Mouse (Mus musculus) ZHBTc4 (cell line): ENCODE results near the gene Schip1.
"Not testable (repeated sequence)": the region's sequence is repeated elsewhere in the genome, so short reads cannot be mapped to it uniquely, and the experiment has no call there.

Experiments used
- DNase-seq: peaks from one replicate; pipeline ENCODE4 v3.0.0-alpha.2; 2011; ENCODE audit warnings: low read depth, low spot score

The Schip1 gene

GRCm38 (mm10) chr3:68064731-68065130 is at the start of gene Schip1:
Gene Schip1 (plus strand): TSS chr3:68064802.
- peak; percentile 71 for DNase-seq

DNA sequence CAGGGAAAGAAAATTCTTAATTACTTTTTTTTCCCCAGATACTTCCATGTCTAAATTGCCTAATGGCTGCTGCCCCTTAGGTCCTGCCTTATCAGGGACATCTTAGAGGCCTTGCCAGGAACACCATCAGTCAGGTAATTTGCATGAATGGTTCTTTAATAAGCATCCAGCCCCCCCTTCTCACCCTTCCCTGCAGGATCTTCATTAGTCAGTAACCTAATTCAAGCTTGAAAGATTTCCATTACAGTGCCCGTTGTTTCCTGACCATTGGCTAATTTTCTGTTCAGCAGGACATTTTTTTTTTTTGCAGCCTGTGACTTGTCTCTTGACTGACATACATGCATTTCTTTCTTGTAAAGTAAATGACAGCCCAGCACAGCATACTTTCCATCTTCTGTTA is 48.8 kb upstream of the Schip1 start:
- no peak for DNase-seq

DNA sequence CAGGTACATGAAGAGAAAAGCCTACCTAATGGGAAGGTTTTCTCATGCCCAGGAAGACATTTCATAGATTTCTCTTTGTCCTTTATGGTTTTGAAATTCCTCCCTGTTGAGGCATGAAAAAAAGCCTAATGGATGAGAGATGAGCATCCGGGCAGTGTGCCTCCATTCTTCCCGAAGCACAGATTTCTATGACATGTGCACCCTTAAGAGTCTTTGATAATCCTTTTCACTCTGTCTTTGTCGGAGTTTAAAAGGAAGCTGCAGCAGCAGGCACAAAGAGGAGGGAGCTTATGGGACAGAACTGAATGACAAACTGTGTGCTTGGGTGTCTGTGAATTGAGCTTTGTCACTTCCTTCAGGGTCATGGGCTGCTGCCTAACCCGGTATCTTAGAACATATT is 45.2 kb upstream of the Schip1 start:
- no peak for DNase-seq

DNA sequence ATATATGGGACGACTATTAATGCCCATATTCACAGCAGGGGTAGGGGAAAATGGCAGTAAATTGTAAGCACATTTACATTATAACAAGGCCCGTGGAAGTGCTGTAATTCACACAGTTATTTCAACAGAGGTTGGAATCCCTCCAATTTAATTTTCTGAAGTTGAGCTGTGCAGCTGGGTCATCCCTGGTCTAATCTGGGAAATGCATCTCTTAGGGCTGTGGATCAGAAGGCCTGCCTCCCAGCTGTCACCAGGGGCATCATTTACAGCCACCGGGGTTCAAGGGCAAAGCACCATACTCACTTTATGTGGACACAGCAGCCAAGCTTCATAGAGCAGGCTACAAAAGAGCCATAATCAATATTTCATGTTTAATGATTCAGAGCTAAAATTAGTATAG is 28.5 kb upstream of the Schip1 start:
- no peak for DNase-seq

GRCm38 (mm10) chr3:68042951-68043350 is 21.7 kb upstream of the Schip1 start:
- DNase-seq: no peak

- DNase-seq: peak; percentile 61
Measured at GRCm38 (mm10) chr3:68045475-68046416, 18.9 kb upstream of the Schip1 start.

GRCm38 (mm10) chr3:68053538-68053937 is 11.1 kb upstream of the Schip1 start:
- peak; percentile 58 for DNase-seq

DNA sequence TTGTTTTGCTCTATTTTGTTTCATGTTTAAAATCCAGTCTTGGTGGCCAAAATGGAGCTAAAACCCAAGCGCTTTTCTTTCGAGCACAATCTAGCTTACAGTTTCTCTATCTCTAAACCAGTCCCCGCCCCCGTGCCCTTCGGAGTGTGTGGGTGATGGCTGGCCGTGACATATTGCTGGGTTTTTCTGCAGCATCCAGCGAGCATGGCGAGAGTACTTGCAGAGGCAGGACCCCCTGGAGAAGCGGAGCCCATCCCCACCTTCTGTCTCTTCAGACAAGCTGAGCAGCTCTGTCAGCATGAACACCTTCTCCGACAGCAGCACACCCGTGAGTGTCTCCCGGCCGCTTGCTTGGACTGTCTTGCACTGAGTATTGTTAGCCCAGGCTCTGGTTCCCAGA is 9.5 kb upstream of the Schip1 start:
- peak; percentile 17 for DNase-seq

DNA sequence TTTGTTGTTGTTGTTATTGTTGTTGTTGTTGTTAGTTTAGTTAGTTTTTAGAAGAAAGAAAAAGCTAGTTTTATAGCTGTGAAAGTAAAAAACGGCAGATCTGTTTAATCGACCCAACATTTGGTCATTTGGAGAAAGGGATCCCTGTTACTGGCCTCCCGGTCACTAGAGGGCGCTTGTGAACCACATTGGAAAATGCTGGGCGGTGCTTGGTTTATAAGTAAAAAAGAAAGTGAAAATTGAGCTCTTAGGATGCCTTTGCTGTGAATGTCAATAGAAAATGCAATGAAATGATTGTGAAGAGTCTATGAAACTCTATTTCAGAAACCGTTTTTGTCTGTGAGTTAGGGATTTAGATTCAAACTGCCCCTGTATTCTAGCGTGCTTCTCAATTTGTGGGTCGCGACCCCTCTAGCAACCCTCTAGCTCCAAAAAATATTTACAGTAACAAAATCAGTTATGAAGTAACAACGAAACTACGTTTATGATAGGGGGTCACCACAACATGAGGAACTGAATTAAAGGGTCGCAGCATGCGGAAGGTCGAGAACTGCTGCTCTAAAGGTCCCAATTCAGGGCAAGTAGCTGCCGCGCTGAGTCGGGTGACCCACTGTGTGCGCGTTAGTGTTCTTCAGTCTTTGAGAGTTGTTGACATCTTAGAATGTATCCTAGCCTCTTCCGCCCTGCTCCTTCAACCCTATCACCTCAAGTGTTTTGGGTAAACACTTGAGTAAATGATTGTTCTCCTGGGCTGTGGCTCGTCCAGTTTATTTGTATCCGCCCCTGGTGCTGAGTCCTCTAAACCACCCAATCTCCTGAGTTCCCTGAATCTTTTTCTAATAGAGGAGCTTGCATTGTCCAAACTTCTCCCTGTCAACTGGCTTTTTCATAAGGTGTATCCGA is 8.0 kb upstream of the Schip1 start:
- DNase-seq: peak; percentile 73

DNA sequence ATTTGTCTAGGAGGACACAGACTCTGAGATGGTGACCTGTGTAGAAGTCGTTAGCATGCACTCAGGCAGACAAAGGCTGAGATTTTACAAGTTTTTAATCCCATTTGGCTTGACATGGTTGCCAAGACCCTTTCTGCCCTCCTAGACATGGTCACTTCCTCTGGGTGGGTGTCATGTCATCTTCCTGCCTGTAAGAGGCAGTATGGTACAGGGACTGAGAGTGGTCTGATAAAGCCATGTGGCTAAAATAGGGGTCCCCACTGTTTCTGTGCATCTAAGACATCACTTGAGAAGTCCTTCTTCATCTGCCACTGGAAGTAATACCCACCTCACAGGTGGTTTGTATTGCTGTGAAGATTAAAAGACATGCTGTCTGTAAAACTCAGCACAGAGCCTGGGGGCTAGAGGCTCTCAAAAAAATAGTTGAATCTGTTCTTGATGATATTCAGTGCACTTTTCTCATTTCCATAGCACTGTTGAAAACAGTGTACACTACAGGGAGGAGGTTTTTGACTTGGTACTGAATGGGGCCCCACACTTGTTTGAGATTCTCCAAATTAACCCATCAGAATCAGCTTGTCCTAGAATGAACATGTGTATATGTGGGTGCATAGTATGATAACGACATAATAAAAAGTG is 5.3 kb upstream of the Schip1 start:
- DNase-seq: peak; percentile 44

GRCm38 (mm10) chr3:68071395-68072386 is 7.1 kb downstream of the Schip1 start:
- DNase-seq: no peak

DNA sequence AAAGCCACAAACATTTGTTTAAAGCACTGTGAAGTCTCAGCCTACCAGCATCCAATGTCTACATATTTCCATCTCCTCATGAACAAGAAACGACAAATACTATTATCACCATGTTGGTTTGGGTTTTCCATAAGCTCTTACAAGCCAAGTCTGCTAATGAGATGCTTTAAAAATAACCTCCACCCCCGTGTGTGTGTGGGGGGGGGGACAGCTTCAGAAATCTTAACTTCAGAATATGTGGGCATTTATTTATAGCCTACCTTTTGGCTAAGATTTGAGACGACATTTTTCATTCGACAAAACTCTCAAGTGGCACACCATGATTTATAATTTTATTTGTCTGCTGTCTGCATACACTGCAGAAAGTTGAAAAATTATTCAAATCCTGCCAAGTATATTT is 12.8 kb downstream of the Schip1 start:
- DNase-seq: no peak

DNA sequence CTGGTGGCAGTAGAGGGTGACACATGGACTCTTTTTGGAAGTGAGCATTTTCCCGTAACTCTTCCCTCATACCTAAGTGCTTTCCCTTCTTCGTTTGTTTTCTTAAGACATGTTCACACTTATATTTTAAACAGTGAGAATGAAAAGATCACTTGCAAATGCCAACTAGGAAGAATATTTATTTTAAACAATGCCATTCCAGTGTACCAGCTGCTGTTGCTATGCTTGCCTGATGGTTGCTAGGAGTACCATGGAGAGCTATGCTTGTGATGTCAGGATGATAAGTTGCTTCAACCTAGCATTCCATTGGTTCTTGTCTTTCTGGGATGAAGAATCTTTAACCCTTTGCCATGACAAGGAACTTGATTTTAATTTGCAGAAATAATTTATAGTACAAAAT is 20.4 kb downstream of the Schip1 start:
- no peak for DNase-seq

- no peak for DNase-seq
Measured at GRCm38 (mm10) chr3:68092108-68092507, 27.5 kb downstream of the Schip1 start.

DNA sequence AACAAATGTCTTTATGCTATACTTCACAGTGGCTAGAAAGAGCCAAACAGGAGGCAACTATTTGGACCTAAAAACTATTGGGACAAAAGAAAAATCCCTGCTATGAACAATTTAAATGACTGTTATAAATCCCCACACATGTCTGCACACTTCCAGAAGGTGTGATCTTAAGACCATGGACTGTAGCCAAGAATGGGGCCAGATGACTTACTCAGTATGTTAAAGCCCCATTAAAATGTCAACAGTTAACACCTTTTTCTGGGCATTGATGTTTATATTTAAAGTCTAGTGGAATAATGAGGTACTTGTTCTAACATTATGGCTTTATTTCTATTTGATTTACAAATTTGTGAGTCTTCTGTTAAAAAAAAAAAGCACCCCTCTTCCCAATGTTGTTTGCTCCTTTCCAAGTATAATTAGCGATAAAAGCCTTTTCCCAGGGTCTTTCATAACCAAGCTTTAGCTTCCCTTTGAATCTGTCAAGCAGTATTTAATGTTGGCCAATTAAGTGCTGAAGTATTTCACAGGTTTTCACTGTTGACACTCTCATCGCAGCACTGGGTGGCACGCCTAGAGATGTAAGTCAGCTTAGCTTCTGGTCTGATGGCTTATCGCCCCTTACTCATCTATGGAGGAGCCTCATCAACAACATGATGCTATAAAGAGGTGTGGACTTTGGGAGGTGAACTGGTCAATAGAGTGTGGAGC is 32.3 kb downstream of the Schip1 start:
- DNase-seq: no peak

DNA sequence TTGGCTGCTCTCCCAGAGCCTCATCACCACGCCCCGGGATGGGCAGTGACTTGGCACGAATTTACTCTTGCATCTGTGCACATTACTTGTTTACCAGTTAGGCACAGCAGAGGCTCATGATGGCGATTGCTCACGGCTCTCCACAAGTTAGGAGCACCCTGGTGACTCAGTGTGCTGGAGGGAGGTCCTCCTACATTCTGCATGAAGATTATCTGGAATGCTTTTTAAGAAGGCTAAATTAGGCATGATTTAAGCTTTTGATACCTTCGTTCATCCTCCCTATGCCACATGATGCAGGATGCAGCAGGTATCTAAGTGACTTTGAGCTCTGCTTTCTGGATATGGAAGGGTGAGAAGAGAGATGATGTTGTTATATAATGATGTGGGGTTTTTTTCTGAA is 35.0 kb downstream of the Schip1 start:
- DNase-seq: not testable (repeated sequence)

GRCm38 (mm10) chr3:68101343-68101742 is 36.7 kb downstream of the Schip1 start:
- no peak for DNase-seq

DNA sequence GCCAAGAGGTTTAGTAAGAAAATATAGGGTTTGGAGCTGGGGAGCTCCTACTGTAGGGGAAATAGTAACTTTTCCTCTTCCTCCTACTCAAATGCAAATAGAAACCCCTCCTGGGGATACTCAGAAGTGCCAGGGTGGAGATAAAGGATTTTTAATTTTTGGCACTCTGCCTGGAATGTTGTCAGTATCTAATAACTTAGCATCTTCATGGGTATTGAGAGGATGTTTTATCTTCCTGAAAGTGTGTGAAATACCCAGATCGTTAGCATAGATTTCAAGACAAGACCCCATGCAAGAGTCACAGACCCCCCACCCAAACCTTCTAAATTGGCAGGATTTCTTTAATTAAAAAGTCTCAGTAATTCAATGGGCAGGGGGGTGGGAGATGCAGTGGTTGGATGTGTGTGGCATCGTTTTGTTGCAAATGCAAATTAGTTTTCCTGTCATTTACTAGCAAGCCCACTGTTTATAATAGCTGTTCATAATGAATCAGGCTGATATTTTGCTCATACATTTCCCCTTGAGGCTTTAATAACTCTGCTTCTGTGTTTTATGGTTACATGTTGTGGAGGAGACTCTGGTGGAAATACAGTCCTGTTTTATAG is 40.6 kb downstream of the Schip1 start:
- DNase-seq: no peak

- DNase-seq: no peak
Measured at GRCm38 (mm10) chr3:68121338-68121737, 56.7 kb downstream of the Schip1 start.
